Mouse (Mus musculus) bone marrow, adult 2 months (tissue): ENCODE measurements around the gene Ptprn2.

Experiments used
- CTCF ChIP-seq: fragments of 200-500 bp; IDR thresholded peaks from 2 replicates; pipeline ENCODE4 v1.5.1; 2011; ENCODE audit warnings: low read length, control low read depth; ENCODE audit not compliant: control insufficient read depth, insufficient read depth
- POLR2A ChIP-seq: fragments of 200-500 bp; IDR thresholded peaks from 2 replicates; pipeline ENCODE4 v1.6.1; 2011; ENCODE audit warnings: low read depth, mild to moderate bottlenecking, control low read depth, low read length, borderline replicate concordance; ENCODE audit not compliant: control insufficient read depth

DNA sequence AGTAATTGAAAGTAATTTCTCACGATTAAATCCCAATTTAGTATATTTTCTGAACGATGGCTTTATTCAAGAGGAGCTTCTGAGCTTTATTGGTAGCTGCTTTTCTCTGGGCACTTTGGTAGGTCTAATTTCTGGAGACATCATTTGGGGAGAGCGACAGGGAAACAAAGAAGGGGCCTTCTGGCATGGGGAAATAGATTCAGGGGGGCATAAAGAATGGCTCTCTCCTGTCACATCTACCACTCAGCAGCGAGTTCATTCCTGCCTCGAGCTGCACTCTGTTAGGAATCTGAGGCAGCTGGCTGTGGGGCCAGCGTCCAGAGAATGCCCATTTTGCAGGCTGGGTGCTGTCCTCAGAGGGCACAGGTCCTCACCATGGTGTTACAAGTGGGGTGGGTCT is 285.4 kb downstream of the Ptprn2 start:
- TF ChIP-seq POLR2A (no peak), CTCF (no peak)
